Mouse (Mus musculus): ENCODE results near the gene Fgf12. TPM values are rescaled to one million over a fixed set of nuclear protein-coding genes. Genes with fewer than 3 reads are reported as not detected.

Fgf12 gene
- polyA plus RNA-seq (2011; ENCODE audit: insufficient read length, low read depth, missing spikeins): 0.49 TPM in 1 of 2 replicates, not detected in the other

DNA sequence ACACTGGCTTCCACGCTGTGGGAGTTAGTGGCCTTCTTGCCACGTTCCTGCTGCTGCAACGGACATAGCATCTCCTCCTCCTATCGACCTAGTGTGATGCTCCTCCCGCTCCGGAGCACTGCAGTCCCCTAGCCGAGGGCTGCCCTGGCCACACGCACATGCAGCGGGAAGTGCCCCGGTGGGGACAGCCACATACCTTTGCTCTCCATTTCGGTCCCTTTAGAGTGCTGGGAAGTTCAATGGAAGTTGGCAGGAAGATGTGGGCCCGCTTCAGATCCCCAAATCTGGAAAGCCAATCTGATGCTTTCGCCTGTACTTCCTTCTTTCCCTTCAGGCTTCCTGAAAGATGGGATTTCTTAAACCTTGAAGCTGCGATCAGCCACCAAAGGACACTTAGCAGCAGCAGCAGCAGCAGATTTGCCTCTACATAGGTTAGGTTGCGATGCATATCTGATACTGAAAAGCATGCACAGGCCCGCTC lies at the start of gene Fgf12:
TSS of gene Fgf12 (minus strand) at position 431 of the 481 bp plus-strand sequence.
- TF ChIP-seq CTCF (IDR thresholded peaks at IDR 0.05; ENCODE audit: borderline replicate concordance, insufficient read depth, low read length) (no peak), POLR2A (IDR thresholded peaks at IDR 0.05; ENCODE audit: low read depth, low read length) (no peak)
- H3K27ac ChIP-seq (ENCODE audit: insufficient read depth, low read length): no peak within 1 kb of the TSS
- no peak within 1 kb of the TSS; the same call in 1 of the 2 replicates for H3K4me3 ChIP-seq (ENCODE audit: insufficient read depth, low read length)
- H3K4me1 ChIP-seq (ENCODE audit: control insufficient read depth, insufficient read depth, low read length): no peaks in the 10 kb centered on the region

DNA sequence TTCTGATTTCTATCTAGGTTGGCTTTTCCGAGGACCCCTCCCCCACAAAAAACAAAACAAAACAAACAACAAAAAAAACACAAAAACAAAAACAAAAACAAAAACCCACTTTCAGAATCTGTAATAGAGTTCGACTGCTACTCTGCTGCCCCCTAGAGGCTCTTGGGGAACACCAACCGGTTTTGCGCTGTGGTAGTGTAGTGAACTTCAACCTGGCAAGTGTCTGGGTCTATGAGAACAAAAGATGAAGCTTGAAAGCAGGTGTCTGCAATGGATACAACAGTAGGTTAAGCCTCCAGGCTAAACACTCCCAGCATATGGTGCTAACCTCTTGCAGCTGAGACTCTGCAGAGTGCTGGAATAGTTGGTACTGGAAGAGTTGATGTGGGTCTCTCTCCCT lies 40.2 kb upstream of the Fgf12 start:
- Histone ChIP-seq H3K4me3 (ENCODE audit: insufficient read depth, low read length) (no peak overlapping the region), H3K4me1 (ENCODE audit: control insufficient read depth, insufficient read depth, low read length) (no peaks in the 10 kb centered on the region), H3K27ac (ENCODE audit: insufficient read depth, low read length) (no peak overlapping the region)
- TF ChIP-seq POLR2A (IDR thresholded peaks at IDR 0.05; ENCODE audit: low read depth, low read length) (no peak), CTCF (IDR thresholded peaks at IDR 0.05; ENCODE audit: borderline replicate concordance, insufficient read depth, low read length) (peak; percentile 16; the same call in 1 of the 2 replicates)

DNA sequence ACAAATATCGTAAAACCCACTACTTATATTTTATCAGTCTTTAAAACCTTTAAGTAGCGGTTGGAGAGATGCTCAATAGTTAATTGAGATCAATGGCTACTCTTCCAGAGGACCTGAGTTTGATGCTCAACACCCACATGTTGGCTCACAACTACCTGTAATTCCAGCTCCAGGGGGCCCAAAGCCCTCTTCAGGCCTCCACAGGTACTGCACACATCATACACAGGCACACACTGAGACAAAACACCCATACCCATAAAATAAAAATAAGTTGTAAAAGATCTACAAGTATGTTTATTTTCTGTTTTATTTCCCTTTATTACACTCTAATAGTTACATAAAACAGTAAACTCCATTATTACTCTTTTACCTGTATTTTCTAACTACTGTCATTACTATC lies 17.4 kb upstream of the Fgf12 start:
- Histone ChIP-seq H3K4me1 (ENCODE audit: control insufficient read depth, insufficient read depth, low read length) (no peaks in the 10 kb centered on the region), H3K27ac (ENCODE audit: insufficient read depth, low read length) (no peak overlapping the region), H3K4me3 (ENCODE audit: insufficient read depth, low read length) (no peak overlapping the region)
- TF ChIP-seq POLR2A (IDR thresholded peaks at IDR 0.05; ENCODE audit: low read depth, low read length): no peak
- no peak for TF ChIP-seq CTCF (IDR thresholded peaks at IDR 0.05; ENCODE audit: borderline replicate concordance, insufficient read depth, low read length)

DNA sequence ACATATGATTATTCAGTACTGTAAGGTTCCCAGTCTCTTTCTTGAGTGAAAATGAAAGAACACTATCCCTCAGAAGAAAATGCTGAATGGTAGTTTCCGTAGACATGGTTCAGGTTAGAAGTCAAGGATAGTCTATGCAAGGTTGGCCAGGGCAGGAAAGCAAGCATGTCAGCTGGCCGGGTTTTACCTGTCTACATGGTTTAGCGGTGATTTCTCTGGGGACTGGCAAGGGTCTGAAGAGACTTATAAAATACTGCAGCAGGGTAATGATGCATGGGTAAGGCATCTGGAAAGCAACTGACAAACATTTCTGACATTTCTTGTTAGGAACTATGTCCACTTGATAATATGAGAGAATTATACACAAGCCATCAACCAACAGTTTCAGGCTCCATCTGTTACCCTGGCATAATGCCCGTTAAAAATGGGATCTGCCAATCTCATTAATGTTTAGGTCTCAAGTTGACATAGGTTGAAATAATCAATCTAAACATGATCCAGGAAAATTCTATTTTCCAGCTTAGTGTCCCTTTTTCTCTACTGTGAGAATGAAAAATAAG lies 8.6 kb upstream of the Fgf12 start:
- Histone ChIP-seq H3K27ac (ENCODE audit: insufficient read depth, low read length) (no peak overlapping the region), H3K4me1 (ENCODE audit: control insufficient read depth, insufficient read depth, low read length) (no peaks in the 10 kb centered on the region), H3K4me3 (ENCODE audit: insufficient read depth, low read length) (no peak overlapping the region)
- no peak for TF ChIP-seq CTCF (IDR thresholded peaks at IDR 0.05; ENCODE audit: borderline replicate concordance, insufficient read depth, low read length)
- TF ChIP-seq POLR2A (IDR thresholded peaks at IDR 0.05; ENCODE audit: low read depth, low read length): no peak

DNA sequence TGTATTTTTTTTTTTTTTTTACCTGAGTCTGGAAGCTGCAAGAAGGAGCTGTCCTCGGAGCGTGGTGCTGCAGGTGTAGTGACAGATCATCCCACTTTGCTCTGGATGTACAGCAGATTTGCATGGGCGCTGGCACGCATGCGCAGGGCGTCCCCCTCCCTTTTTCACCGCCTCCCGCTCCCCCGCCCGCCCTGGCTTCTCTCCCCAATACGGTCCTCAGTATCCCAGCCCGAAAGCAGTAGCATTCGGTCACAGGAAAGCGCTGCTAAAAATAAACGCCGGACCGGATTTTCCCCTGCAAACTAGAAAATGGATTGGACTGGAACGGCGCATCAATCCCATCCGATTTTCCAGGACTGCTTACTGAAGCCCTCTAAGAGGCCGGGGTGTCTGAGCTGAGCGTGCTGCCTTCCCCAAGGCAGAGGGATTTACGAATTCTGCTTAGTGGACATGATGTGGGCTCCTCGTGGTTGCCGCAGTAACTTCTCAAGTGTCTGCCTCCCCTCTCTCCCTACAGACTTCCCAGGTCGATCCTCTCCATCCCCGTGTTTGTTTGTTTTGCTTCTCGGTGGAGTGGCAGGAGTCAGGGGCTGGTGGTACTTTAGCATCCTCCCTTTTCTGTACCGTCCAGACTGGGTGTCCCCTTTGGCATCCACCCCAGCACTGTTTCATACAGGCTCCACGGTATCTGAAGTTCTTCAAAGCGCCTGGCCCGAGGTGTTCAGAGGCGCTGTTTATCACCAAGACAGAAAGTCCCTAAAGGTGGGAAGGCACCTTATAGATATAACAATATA lies 453 bp upstream of the Fgf12 start:
- TF ChIP-seq POLR2A (IDR thresholded peaks at IDR 0.05; ENCODE audit: low read depth, low read length): no peak
- no peak for TF ChIP-seq CTCF (IDR thresholded peaks at IDR 0.05; ENCODE audit: borderline replicate concordance, insufficient read depth, low read length)
- Histone ChIP-seq H3K27ac (ENCODE audit: insufficient read depth, low read length) (no peak overlapping the region), H3K4me3 (ENCODE audit: insufficient read depth, low read length) (no peak overlapping the region; the same call in 1 of the 2 replicates), H3K4me1 (ENCODE audit: control insufficient read depth, insufficient read depth, low read length) (no peaks in the 10 kb centered on the region)

DNA sequence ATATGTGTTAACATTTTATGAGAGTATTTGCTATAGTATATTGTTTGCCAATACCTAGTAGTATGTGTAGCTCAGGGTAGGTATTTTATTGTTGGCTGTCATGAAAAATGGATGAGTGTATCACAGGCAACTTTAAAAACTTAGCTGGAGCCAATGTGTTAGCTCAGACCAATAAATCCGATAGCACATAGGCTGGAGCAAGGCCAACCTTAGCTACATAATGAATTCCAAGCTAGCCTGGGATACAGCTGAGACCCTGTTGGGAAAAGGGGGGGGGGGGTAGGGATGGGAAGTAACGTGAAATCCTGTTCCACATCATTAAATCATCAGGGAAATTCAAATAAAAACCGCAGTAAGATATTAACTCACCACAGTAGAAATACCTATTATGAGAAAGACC lies 18.4 kb downstream of the Fgf12 start:
- no peak overlapping the region for H3K4me3 ChIP-seq (ENCODE audit: insufficient read depth, low read length)
- no peak overlapping the region for H3K27ac ChIP-seq (ENCODE audit: insufficient read depth, low read length)
- TF ChIP-seq CTCF (IDR thresholded peaks at IDR 0.05; ENCODE audit: borderline replicate concordance, insufficient read depth, low read length) (no peak), POLR2A (IDR thresholded peaks at IDR 0.05; ENCODE audit: low read depth, low read length) (no peak)
- H3K4me1 ChIP-seq (ENCODE audit: control insufficient read depth, insufficient read depth, low read length): no peaks in the 10 kb centered on the region

DNA sequence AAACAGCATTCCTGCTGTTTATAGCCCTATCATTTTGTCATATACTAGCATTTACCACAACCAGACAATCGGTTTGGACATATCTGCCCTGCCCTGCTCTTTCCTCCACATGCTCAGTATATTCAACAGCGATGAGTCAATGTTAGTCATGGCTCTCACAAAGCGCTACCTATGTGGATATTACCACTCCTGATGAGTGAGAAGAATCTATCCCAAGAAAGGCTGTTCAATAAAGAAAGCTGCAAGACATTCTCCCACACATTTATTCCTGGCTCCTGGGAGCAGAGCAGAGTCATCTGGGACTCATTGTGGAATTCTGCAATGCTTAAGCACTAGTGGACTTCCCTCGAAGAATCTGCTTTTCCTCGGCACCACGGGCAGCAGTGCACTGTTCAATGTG lies 26.1 kb downstream of the Fgf12 start:
- Histone ChIP-seq H3K4me3 (ENCODE audit: insufficient read depth, low read length) (no peak overlapping the region), H3K27ac (ENCODE audit: insufficient read depth, low read length) (no peak overlapping the region), H3K4me1 (ENCODE audit: control insufficient read depth, insufficient read depth, low read length) (no peaks in the 10 kb centered on the region)
- TF ChIP-seq CTCF (IDR thresholded peaks at IDR 0.05; ENCODE audit: borderline replicate concordance, insufficient read depth, low read length): no peak
- TF ChIP-seq POLR2A (IDR thresholded peaks at IDR 0.05; ENCODE audit: low read depth, low read length): no peak

DNA sequence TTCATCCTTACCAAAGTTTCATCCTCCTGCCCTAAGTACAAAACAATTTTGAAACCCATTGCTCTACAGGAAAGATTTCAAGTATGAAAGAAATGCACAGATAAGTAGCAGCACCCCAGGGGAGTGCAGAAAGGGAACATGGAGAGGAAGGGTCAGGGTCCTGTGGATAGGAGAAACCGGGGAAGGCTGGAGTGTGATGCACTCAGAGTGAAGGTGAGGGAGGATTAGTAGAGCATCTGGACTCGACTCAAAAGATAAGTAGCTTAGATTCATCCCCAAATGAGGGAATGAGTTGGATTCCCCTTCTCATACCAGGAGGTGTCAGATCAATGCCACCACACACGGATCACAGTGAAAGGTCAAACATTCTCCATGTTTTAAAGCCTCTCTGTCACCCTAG lies 46.2 kb downstream of the Fgf12 start:
- no peak overlapping the region for H3K4me3 ChIP-seq (ENCODE audit: insufficient read depth, low read length)
- no peaks in the 10 kb centered on the region for H3K4me1 ChIP-seq (ENCODE audit: control insufficient read depth, insufficient read depth, low read length)
- H3K27ac ChIP-seq (ENCODE audit: insufficient read depth, low read length): no peak overlapping the region
- TF ChIP-seq CTCF (IDR thresholded peaks at IDR 0.05; ENCODE audit: borderline replicate concordance, insufficient read depth, low read length) (no peak), POLR2A (IDR thresholded peaks at IDR 0.05; ENCODE audit: low read depth, low read length) (no peak)

DNA sequence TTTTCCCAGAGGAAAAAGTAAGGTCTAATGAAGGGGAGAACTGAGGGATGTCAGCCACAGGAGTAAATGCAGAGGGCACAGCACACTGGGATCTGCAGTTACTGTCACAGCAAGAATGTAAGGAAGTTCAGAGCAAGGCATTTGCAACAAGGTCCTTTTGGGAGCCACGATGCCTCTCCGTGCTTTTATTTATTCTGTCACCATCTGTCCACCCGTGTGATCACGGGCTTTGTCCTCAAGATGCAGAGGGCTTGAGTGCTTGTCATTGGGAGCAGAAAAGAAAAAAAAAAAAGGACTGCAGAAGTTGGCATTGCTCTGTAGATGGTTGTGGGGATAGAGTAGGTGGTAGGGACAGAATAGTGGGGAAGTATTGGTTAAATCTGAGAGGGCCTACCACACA lies 52.5 kb downstream of the Fgf12 start:
- H3K4me1 ChIP-seq (ENCODE audit: control insufficient read depth, insufficient read depth, low read length): no peaks in the 10 kb centered on the region
- no peak for TF ChIP-seq POLR2A (IDR thresholded peaks at IDR 0.05; ENCODE audit: low read depth, low read length)
- no peak for TF ChIP-seq CTCF (IDR thresholded peaks at IDR 0.05; ENCODE audit: borderline replicate concordance, insufficient read depth, low read length)
- no peak overlapping the region for H3K27ac ChIP-seq (ENCODE audit: insufficient read depth, low read length)
- H3K4me3 ChIP-seq (ENCODE audit: insufficient read depth, low read length): no peak overlapping the region

DNA sequence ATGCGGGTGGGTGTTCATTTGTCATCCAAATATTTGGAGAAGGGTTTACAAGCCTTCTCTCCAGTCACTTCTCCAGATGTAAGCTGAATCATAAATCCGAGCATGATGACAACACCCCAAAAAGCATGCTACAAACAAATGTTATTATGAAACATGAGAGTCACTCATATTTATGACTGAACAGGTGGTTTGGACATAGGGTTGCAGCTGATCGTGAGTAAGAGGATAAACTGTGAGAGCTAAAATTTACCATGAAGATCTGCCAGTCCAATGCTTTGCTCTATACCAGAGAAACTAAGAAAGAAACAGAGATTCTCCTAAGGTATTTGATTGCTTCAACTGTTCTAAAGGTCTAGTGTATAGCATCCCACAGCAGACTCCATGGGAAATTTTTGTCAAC lies 56.0 kb downstream of the Fgf12 start:
- H3K4me1 ChIP-seq (ENCODE audit: control insufficient read depth, insufficient read depth, low read length): no peaks in the 10 kb centered on the region
- no peak for TF ChIP-seq CTCF (IDR thresholded peaks at IDR 0.05; ENCODE audit: borderline replicate concordance, insufficient read depth, low read length)
- TF ChIP-seq POLR2A (IDR thresholded peaks at IDR 0.05; ENCODE audit: low read depth, low read length): no peak

More for the DNA sequence above, 56.0 kb downstream of the Fgf12 start:
- Histone ChIP-seq H3K27ac (ENCODE audit: insufficient read depth, low read length) (no peak overlapping the region), H3K4me3 (ENCODE audit: insufficient read depth, low read length) (no peak overlapping the region)
